Mouse (Mus musculus) midbrain, embryonic 16.5 days (tissue): ENCODE measurements around the gene Nod1. TPM values are rescaled to one million over a fixed set of nuclear protein-coding genes. Genes with fewer than 3 reads are reported as not detected.

ENCODE experiments used
- polyA plus RNA-seq: library from polyadenylated mRNA; unstranded; fragments of >200 nt; fragmentation: Nextera tagmentation; extraction: Ambion mirVana; gene quantifications from 2 replicates; pipeline ENCODE4 v1.2.1, GENCODE M21; 2015

Gene Nod1
- polyA plus RNA-seq, 1 experiment from 2014 or later: 2.8 TPM

Other genes with a start within 250 kb of the Nod1 start
- 6.2 and 6.4 TPM in 2 replicates for gene Znrf2, start 155.7 kb downstream of the Nod1 start, polyA plus RNA-seq
- gene Ggct, start 20.3 kb upstream of the Nod1 start, polyA plus RNA-seq: 13.6 and 14.5 TPM in 2 replicates
- 225 and 230 TPM in 2 replicates for gene Gars, start 65.4 kb upstream of the Nod1 start, polyA plus RNA-seq
- gene Crhr2, start 160.4 kb upstream of the Nod1 start, polyA plus RNA-seq: 1.6 and 1.9 TPM in 2 replicates
- not detected in 2 replicates for gene Inmt, start 202.4 kb upstream of the Nod1 start, polyA plus RNA-seq
- gene Mindy4, start 230.8 kb upstream of the Nod1 start, polyA plus RNA-seq: 12.6 and 15.0 TPM in 2 replicates